Mouse (Mus musculus) intestine, embryonic 15.5 days (tissue): ENCODE measurements around the gene Tmem63c. TPM values are rescaled to one million over a fixed set of nuclear protein-coding genes. Genes with fewer than 3 reads are reported as not detected.

Experiments
- ATAC-seq: fragments of 200-750 bp; cut with Nextera tagmentation; 2 replicates; pipeline ENCODE4 v1.8.0; 2017; ENCODE audit warnings: moderate TSS enrichment, moderate library complexity
- H3K27ac ChIP-seq: fragments of 300-500 bp; sonication (generic); 2 replicates; pipeline ENCODE4 v1.5.1; 2015; ENCODE audit warnings: mild to moderate bottlenecking, inconsistent platforms
- H3K27me3 ChIP-seq: fragments of 300-500 bp; sonication (generic); replicated peaks from 2 replicates; pipeline ENCODE4 v1.6.1; 2015; ENCODE audit warnings: inconsistent platforms
- H3K36me3 ChIP-seq: fragments of 300-500 bp; sonication (generic); 2 replicates; pipeline ENCODE4 v1.6.1; 2015; ENCODE audit warnings: inconsistent platforms
- H3K4me1 ChIP-seq: fragments of 300-500 bp; sonication (generic); replicated peaks from 2 replicates; pipeline ENCODE4 v1.6.1; 2015; ENCODE audit warnings: inconsistent platforms
- H3K4me2 ChIP-seq: fragments of 300-500 bp; sonication (generic); replicated peaks from 2 replicates; pipeline ENCODE4 v1.6.1; 2015; ENCODE audit warnings: mild to moderate bottlenecking, inconsistent platforms
- H3K4me3 ChIP-seq: fragments of 300-500 bp; sonication (generic); replicated peaks from 2 replicates; pipeline ENCODE4 v1.5.1; 2015; ENCODE audit warnings: inconsistent platforms
- H3K9ac ChIP-seq: fragments of 300-500 bp; sonication (generic); 2 replicates; pipeline ENCODE4 v1.6.1; 2015; ENCODE audit warnings: inconsistent platforms
- H3K9me3 ChIP-seq: fragments of 300-500 bp; sonication (generic); 2 replicates; pipeline ENCODE4 v1.6.1; 2016; ENCODE audit warnings: inconsistent platforms
- WGBS: fragments of 180-500 bp; shearing (Covaris S2); methylation state at CpG from one replicate; pipeline ENCODE4 v1.1.7; 2015; 5-methylcytosine and 5-hydroxymethylcytosine counted together
- polyA plus RNA-seq: library from polyadenylated mRNA; unstranded; fragments of >200 nt; fragmentation: Nextera tagmentation; extraction: Ambion mirVana; gene quantifications from 2 replicates; pipeline ENCODE4 v1.2.1, GENCODE M21; 2015

The Tmem63c gene
- polyA plus RNA-seq, 1 experiment from 2014 or later: 0.63 TPM

GRCm38 (mm10) chr12:87107357-87107977, 86.3 kb downstream of the Tmem63c start:
- H3K9me3 ChIP-seq: no peaks in the 10 kb centered on the region
- WGBS: 46% methylated on average over 3 of the region's 3 CpGs
- H3K9ac ChIP-seq: no peak overlapping the region
- no peak overlapping the region for H3K4me3 ChIP-seq
- peaks cover 10% of the 10 kb centered on the region; the same call in 1 of the 2 replicates for H3K36me3 ChIP-seq
- H3K27ac ChIP-seq: no peak overlapping the region
- H3K27me3 ChIP-seq: peaks cover 6% of the 10 kb centered on the region
- no peak for ATAC-seq
- H3K4me1 ChIP-seq: peaks cover under 1% of the 10 kb centered on the region; the same call in 1 of the 2 replicates
- no peak overlapping the region for H3K4me2 ChIP-seq

- Histone ChIP-seq H3K9ac (no peak overlapping the region), H3K4me1 (no peaks in the 10 kb centered on the region), H3K9me3 (no peaks in the 10 kb centered on the region), H3K36me3 (peaks cover 3% of the 10 kb centered on the region; the same call in 1 of the 2 replicates), H3K4me2 (no peak overlapping the region), H3K27ac (no peak overlapping the region), H3K4me3 (no peak overlapping the region), H3K27me3 (no peaks in the 10 kb centered on the region)
- WGBS: 80% methylated on average over 4 of the region's 4 CpGs
- no peak for ATAC-seq
Observed at GRCm38 (mm10) chr12:87121918-87122589, 100.9 kb downstream of the Tmem63c start.

DNA sequence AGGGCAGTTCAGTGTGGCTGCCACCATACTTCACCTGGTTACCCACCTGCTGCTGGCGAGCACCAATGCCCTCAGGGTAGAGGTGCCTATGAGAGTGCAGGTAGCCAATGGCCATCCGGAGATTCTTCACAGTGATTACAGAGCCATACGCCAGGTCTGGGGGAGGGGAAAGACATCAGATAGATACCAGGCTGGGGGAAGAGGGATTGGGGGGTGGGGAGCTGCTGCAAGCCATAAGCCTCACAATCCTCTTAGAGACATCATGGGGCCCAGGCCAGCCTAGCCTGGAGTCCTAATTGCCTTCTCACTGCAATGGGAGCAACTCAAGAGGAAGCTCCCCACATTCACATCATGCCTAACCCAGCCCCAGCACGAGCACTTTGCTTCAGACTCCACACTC, 106.1 kb downstream of the Tmem63c start:
- WGBS: 76% methylated on average over 4 of the region's 4 CpGs
- no peak for ATAC-seq
- Histone ChIP-seq H3K9me3 (no peaks in the 10 kb centered on the region), H3K4me1 (no peaks in the 10 kb centered on the region), H3K27me3 (no peaks in the 10 kb centered on the region), H3K36me3 (peaks cover under 1% of the 10 kb centered on the region; the same call in 1 of the 2 replicates), H3K27ac (no peak overlapping the region), H3K4me2 (no peak overlapping the region), H3K4me3 (no peak overlapping the region), H3K9ac (no peak overlapping the region)

GRCm38 (mm10) chr12:87130224-87130623, 109.1 kb downstream of the Tmem63c start:
- 87% methylated on average over 4 of the region's 4 CpGs for WGBS
- no peaks in the 10 kb centered on the region for H3K4me1 ChIP-seq
- H3K27ac ChIP-seq: no peak overlapping the region
- no peak overlapping the region for H3K9ac ChIP-seq
- no peaks in the 10 kb centered on the region for H3K27me3 ChIP-seq
- ATAC-seq: no peak
- no peaks in the 10 kb centered on the region for H3K36me3 ChIP-seq
- no peaks in the 10 kb centered on the region for H3K9me3 ChIP-seq
- H3K4me3 ChIP-seq: no peak overlapping the region
- H3K4me2 ChIP-seq: no peak overlapping the region

- Histone ChIP-seq H3K4me1 (no peaks in the 10 kb centered on the region), H3K9ac (no peak overlapping the region), H3K4me2 (no peak overlapping the region), H3K4me3 (no peak overlapping the region), H3K9me3 (no peaks in the 10 kb centered on the region), H3K27me3 (no peaks in the 10 kb centered on the region), H3K27ac (no peak overlapping the region), H3K36me3 (no peaks in the 10 kb centered on the region)
- WGBS: 72% methylated on average over 2 of the region's 2 CpGs
- no peak for ATAC-seq
Observed at GRCm38 (mm10) chr12:87131181-87131580, 110.0 kb downstream of the Tmem63c start.

DNA sequence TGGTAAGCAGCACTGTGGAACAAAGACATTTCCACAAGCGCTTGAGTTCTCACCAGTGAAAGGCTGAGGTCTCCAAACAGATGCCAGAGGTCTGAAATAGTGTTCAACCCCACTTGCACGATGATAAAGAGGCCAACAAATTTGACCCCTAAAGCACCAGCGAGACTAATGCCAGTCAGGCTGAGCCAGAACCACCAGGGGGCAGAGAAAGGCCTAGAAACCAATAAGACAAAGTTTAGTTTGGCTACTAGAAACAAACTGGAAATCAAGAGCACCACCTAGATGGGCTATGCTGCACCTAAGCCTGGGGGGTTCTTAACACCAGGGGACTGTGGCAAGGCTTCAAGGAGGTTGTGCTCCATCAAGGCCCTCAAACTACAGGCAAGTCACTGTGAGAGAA, 110.5 kb downstream of the Tmem63c start:
- 58% methylated on average over 3 of the region's 3 CpGs for WGBS
- H3K36me3 ChIP-seq: no peaks in the 10 kb centered on the region
- ATAC-seq: no peak

DNA sequence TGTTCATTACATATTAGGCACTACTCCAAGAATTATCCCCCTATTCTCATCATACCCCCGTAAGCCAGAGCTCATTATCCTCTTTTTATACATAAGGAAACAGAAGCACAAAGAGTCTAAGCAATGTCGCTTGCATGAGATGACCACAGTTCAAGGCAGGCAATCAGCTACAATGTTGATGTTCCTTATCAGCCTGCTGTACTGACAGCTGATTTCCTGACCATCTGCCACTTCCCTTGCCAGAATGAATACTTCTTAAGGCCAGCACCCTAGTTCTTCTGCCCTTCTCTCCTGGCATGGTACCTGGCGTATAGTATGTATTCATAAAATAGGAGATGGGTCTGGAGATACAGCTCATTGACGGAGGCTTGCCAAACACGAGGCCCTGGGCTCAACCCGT, 111.1 kb downstream of the Tmem63c start:
- no peak overlapping the region for H3K9ac ChIP-seq
- 92% methylated on average over 6 of the region's 6 CpGs for WGBS
- H3K4me1 ChIP-seq: no peaks in the 10 kb centered on the region
- no peaks in the 10 kb centered on the region for H3K9me3 ChIP-seq
- no peaks in the 10 kb centered on the region for H3K27me3 ChIP-seq
- no peaks in the 10 kb centered on the region for H3K36me3 ChIP-seq
- H3K4me3 ChIP-seq: no peak overlapping the region
- no peak for ATAC-seq
- no peak overlapping the region for H3K27ac ChIP-seq
- no peak overlapping the region for H3K4me2 ChIP-seq

More for the DNA sequence above, 110.5 kb downstream of the Tmem63c start:
- H3K4me1 ChIP-seq: no peaks in the 10 kb centered on the region
- H3K9ac ChIP-seq: no peak overlapping the region
- H3K9me3 ChIP-seq: no peaks in the 10 kb centered on the region
- no peaks in the 10 kb centered on the region for H3K27me3 ChIP-seq
- no peak overlapping the region for H3K27ac ChIP-seq
- no peak overlapping the region for H3K4me3 ChIP-seq
- H3K4me2 ChIP-seq: no peak overlapping the region

GRCm38 (mm10) chr12:87132784-87133183, 111.6 kb downstream of the Tmem63c start:
- H3K4me1 ChIP-seq: no peaks in the 10 kb centered on the region
- no peaks in the 10 kb centered on the region for H3K27me3 ChIP-seq
- no peak overlapping the region for H3K27ac ChIP-seq
- no peak overlapping the region for H3K4me2 ChIP-seq
- H3K9ac ChIP-seq: no peak overlapping the region
- no peak for ATAC-seq
- no peaks in the 10 kb centered on the region for H3K9me3 ChIP-seq
- no peak overlapping the region for H3K4me3 ChIP-seq
- WGBS: 91% methylated on average over 9 of the region's 9 CpGs
- H3K36me3 ChIP-seq: no peaks in the 10 kb centered on the region

GRCm38 (mm10) chr12:87137439-87138341, 116.5 kb downstream of the Tmem63c start:
- 89% methylated on average over 15 of the region's 15 CpGs for WGBS
- no peaks in the 10 kb centered on the region for H3K4me1 ChIP-seq
- H3K27me3 ChIP-seq: no peaks in the 10 kb centered on the region
- no peak for ATAC-seq
- no peak overlapping the region for H3K9ac ChIP-seq
- H3K36me3 ChIP-seq: no peaks in the 10 kb centered on the region
- no peak overlapping the region for H3K4me3 ChIP-seq
- H3K9me3 ChIP-seq: no peaks in the 10 kb centered on the region
- H3K27ac ChIP-seq: no peak overlapping the region
- no peak overlapping the region for H3K4me2 ChIP-seq

- no peaks in the 10 kb centered on the region for H3K36me3 ChIP-seq
- no peak overlapping the region for H3K9ac ChIP-seq
- no peaks in the 10 kb centered on the region for H3K4me1 ChIP-seq
- no peaks in the 10 kb centered on the region for H3K27me3 ChIP-seq
- H3K9me3 ChIP-seq: no peaks in the 10 kb centered on the region
- no peak overlapping the region for H3K4me3 ChIP-seq
- no peak for ATAC-seq
- no peak overlapping the region for H3K4me2 ChIP-seq
- 88% methylated on average over 2 of the region's 2 CpGs for WGBS
- no peak overlapping the region for H3K27ac ChIP-seq
Observed at GRCm38 (mm10) chr12:87138342-87138701, 117.2 kb downstream of the Tmem63c start.

DNA sequence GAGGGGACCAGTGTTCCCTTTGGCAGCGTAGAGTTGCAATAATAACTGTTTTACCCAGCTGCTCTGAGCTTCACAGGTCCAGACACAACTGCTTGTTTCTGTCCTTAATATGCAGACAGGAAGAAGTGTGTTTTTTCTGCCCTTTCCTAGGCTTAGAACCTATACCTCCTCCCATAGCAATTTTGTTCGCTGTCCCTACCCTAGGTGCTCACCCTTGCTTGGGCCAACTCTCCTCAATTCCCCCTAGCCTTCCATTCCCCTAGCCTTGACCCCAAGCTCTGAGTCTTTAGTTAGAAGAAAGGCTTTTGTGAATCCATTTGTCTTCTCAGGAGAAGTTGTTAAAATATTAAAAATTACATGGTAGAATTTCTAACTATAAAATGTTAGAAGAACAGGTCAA, 117.6 kb downstream of the Tmem63c start:
- 85% methylated on average over 2 of the region's 2 CpGs for WGBS
- Histone ChIP-seq H3K4me1 (no peaks in the 10 kb centered on the region), H3K27ac (no peak overlapping the region), H3K4me2 (no peak overlapping the region), H3K4me3 (no peak overlapping the region), H3K9me3 (no peaks in the 10 kb centered on the region), H3K9ac (no peak overlapping the region), H3K36me3 (no peaks in the 10 kb centered on the region), H3K27me3 (no peaks in the 10 kb centered on the region)
- no peak for ATAC-seq
